Mouse (Mus musculus): ENCODE results near the gene Tlx2.

DNA sequence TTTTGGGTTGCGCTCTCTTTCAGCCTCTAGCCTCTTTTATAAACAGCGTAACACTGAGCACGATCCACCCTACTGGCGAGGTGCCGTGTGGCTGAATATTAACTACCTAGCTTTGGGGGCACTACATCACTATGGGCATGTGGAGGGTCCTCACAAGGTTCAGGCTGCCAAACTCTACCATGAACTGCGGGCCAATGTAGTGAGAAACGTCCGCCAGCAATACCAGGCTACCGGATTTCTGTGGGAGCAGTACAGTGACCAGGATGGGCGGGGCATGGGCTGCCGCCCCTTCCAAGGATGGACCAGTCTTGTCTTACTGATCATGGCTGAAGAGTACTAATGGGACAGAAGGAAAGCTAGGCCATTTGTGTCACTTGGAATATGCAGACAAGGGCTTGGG is 48.3 kb upstream of the Tlx2 start:
- no peak for TF ChIP-seq POLR2A (IDR thresholded peaks at IDR 0.05; ENCODE audit: control insufficient read depth, extremely low read depth, insufficient read depth, low read length, poor library complexity)
- TF ChIP-seq CTCF (IDR thresholded peaks at IDR 0.05; ENCODE audit: borderline replicate concordance, control insufficient read depth, extremely low read depth, insufficient read depth, low read length, poor library complexity), result no peak

Measured in thymus, adult 2 months (tissue).